Mouse (Mus musculus): ENCODE results near the gene Eya2. TPM values are rescaled to one million over a fixed set of nuclear protein-coding genes. Genes with fewer than 3 reads are reported as not detected.

The Eya2 gene
- polyA plus RNA-seq, 1 experiment: 0.12 TPM

DNA sequence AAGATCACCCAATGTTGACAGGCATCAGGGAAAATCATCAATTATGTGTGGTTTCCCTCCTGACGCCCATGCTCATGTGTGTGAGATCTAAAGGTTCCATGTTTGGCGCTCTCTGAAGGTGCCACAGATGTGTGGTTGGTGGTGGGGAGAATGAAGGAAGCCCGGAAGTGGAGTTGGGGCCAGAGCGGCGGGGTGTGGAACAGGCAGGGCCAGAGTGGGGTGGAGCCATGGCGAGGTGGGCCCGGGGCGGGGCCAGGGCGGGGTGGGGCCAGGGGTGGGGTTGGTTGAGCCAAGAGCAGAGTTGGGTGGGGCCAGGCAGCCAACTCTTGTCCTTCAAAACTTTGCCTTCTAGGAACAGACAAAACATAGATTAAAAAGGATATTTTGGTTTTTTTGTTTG is 113.4 kb downstream of the Eya2 start:
- Histone ChIP-seq H3ac (ENCODE audit: control insufficient read depth, insufficient read length) (no peak overlapping the region), H3K4me3 (no peak overlapping the region), H3K4me2 (ENCODE audit: low read depth) (no peak overlapping the region), H3K27me3 (ENCODE audit: control insufficient read depth, insufficient read depth, insufficient read length) (peaks cover 29% of the 10 kb centered on the region), H3K36me3 (ENCODE audit: control insufficient read depth, insufficient read depth) (no peaks in the 10 kb centered on the region), H3K79me2 (ENCODE audit: control insufficient read depth, insufficient read depth) (no peaks in the 10 kb centered on the region)
- no peak for TF ChIP-seq USF1 (IDR thresholded peaks at IDR 0.05; ENCODE audit: low read depth)
- no peak for TF ChIP-seq POLR2A (IDR thresholded peaks at IDR 0.05; ENCODE audit: insufficient read length, low read depth)
- TF ChIP-seq CEBPB (IDR thresholded peaks at IDR 0.05; ENCODE audit: insufficient read depth, poor library complexity, severe bottlenecking): no peak
- TF ChIP-seq E2F4 (IDR thresholded peaks at IDR 0.05; ENCODE audit: insufficient read depth): no peak
- TF ChIP-seq MYOG (IDR thresholded peaks at IDR 0.05; ENCODE audit: control insufficient read depth in 1 of 3, insufficient read depth in 1 of 3, insufficient read length in 2 of 3, low read depth in 2 of 3): no peak
- TF ChIP-seq TCF3 (IDR thresholded peaks at IDR 0.05; ENCODE audit: insufficient read length, low read depth): no peak
- TF ChIP-seq TCF12 (IDR thresholded peaks at IDR 0.05; ENCODE audit: insufficient read depth, poor library complexity, severe bottlenecking): no peak
- TF ChIP-seq MAX (IDR thresholded peaks at IDR 0.05; ENCODE audit: low read depth): no peak
- TF ChIP-seq POLR2AphosphoS2 (IDR thresholded peaks at IDR 0.05; ENCODE audit: insufficient read length, low read depth): no peak
- TF ChIP-seq REST (IDR thresholded peaks at IDR 0.05; ENCODE audit: insufficient read depth, insufficient read length): no peak

DNA sequence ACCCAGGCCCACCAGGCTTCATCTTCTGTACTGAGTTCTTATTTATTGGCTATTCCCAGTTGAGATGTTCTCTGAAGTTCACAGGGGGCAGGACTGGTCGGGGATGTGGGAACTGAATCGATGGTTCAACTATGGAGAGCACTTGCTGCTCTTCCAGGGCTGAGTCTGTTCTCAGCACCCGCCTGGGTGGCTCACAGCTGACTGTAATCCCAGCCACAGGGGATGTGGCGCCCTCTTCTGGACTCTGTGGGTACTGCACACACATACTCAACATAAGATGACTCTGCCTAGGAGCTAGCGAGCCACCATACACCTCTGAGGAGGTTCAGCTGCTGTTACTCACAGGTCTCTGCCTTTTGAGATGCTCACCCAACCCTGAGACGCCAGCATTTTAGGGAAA is 121.9 kb downstream of the Eya2 start:
- no peak overlapping the region for H3K4me2 ChIP-seq (ENCODE audit: low read depth)
- H3K4me3 ChIP-seq: no peak overlapping the region
- H3K27me3 ChIP-seq (ENCODE audit: control insufficient read depth, insufficient read depth, insufficient read length): peaks cover 45% of the 10 kb centered on the region
- no peaks in the 10 kb centered on the region for H3K36me3 ChIP-seq (ENCODE audit: control insufficient read depth, insufficient read depth)
- H3K79me2 ChIP-seq (ENCODE audit: control insufficient read depth, insufficient read depth): no peaks in the 10 kb centered on the region
- no peak overlapping the region for H3ac ChIP-seq (ENCODE audit: control insufficient read depth, insufficient read length)
- TF ChIP-seq POLR2A (IDR thresholded peaks at IDR 0.05; ENCODE audit: insufficient read length, low read depth): no peak
- no peak for TF ChIP-seq TCF12 (IDR thresholded peaks at IDR 0.05; ENCODE audit: insufficient read depth, poor library complexity, severe bottlenecking)
- TF ChIP-seq E2F4 (IDR thresholded peaks at IDR 0.05; ENCODE audit: insufficient read depth): no peak
- no peak for TF ChIP-seq USF1 (IDR thresholded peaks at IDR 0.05; ENCODE audit: low read depth)

DNA sequence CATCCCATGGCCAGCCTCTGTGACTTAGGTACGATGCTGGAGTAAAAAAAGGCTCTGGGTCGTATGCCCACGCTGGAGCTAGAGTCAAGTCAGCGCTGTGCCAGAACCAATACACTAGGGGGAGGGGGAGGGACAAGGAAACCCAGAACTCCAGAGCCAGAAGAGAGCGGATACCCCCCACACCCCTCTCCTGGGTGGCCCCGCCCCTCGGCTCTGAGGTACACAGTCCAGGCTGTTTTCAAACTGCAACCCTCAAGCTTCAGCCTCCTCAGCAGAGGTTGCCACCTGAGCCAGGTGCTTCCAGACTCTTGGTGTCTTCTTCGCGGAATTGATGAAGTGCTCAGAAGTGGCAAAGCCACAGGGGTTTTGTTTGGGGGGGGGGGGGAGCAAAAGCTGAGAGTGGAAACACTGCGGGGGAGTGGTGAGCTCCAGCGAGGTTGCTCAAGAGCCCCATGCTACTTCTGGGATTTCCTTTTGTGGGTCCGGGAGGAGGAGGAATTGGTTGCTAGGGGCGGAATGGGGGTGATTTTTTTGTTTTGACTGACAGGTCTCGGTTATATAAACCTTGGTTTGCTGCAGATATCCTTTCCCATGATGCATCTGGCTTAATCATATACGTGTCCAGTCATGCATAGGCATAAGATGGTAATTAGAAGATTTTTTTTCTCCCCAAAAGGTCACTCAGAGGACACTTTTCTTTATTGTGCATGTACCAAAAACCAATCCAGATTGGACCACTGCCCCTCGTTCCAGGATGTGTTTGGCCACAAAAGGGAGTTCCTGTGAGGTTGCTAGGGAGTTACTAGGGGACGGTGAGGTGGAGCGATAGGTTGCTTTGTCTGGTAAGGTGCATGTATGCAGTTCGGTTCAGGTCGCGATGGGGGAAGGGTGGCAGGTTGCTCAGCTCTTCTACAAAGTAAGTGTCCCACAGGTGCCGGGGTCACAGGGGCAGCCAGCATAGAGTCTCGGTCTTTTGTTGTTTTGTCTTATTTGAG is 122.6 kb downstream of the Eya2 start:
- Histone ChIP-seq H3K4me3 (no peak overlapping the region), H3K4me2 (ENCODE audit: low read depth) (no peak overlapping the region), H3K36me3 (ENCODE audit: control insufficient read depth, insufficient read depth) (no peaks in the 10 kb centered on the region), H3K79me2 (ENCODE audit: control insufficient read depth, insufficient read depth) (no peaks in the 10 kb centered on the region), H3ac (ENCODE audit: control insufficient read depth, insufficient read length) (no peak overlapping the region), H3K27me3 (ENCODE audit: control insufficient read depth, insufficient read depth, insufficient read length) (peaks cover 38% of the 10 kb centered on the region)
- no peak for TF ChIP-seq POLR2AphosphoS2 (IDR thresholded peaks at IDR 0.05; ENCODE audit: insufficient read length, low read depth)
- TF ChIP-seq REST (IDR thresholded peaks at IDR 0.05; ENCODE audit: insufficient read depth, insufficient read length): no peak
- no peak for TF ChIP-seq MYOG (IDR thresholded peaks at IDR 0.05; ENCODE audit: control insufficient read depth in 1 of 3, insufficient read depth in 1 of 3, insufficient read length in 2 of 3, low read depth in 2 of 3)
- no peak for TF ChIP-seq USF1 (IDR thresholded peaks at IDR 0.05; ENCODE audit: low read depth)
- no peak for TF ChIP-seq TCF12 (IDR thresholded peaks at IDR 0.05; ENCODE audit: insufficient read depth, poor library complexity, severe bottlenecking)
- no peak for TF ChIP-seq E2F4 (IDR thresholded peaks at IDR 0.05; ENCODE audit: insufficient read depth)
- TF ChIP-seq MAX (IDR thresholded peaks at IDR 0.05; ENCODE audit: low read depth): no peak
- no peak for TF ChIP-seq MYOD1 (IDR thresholded peaks at IDR 0.05; ENCODE audit: control insufficient read depth in 1 of 3, insufficient read length in 2 of 3, low read depth in 2 of 3)
- TF ChIP-seq POLR2A (IDR thresholded peaks at IDR 0.05; ENCODE audit: insufficient read length, low read depth): no peak
- TF ChIP-seq CEBPB (IDR thresholded peaks at IDR 0.05; ENCODE audit: insufficient read depth, poor library complexity, severe bottlenecking): no peak
- TF ChIP-seq TCF3 (IDR thresholded peaks at IDR 0.05; ENCODE audit: insufficient read length, low read depth): no peak
- TF ChIP-seq SRF (IDR thresholded peaks at IDR 0.05; ENCODE audit: control insufficient read depth, insufficient read length, low read depth): no peak

- Histone ChIP-seq H3K36me3 (ENCODE audit: control insufficient read depth, insufficient read depth) (no peaks in the 10 kb centered on the region), H3K27me3 (ENCODE audit: control insufficient read depth, insufficient read depth, insufficient read length) (peaks cover 28% of the 10 kb centered on the region), H3K4me2 (ENCODE audit: low read depth) (no peak overlapping the region), H3K79me2 (ENCODE audit: control insufficient read depth, insufficient read depth) (no peaks in the 10 kb centered on the region), H3K4me3 (no peak overlapping the region), H3ac (ENCODE audit: control insufficient read depth, insufficient read length) (no peak overlapping the region)
- TF ChIP-seq MAX (IDR thresholded peaks at IDR 0.05; ENCODE audit: low read depth) (no peak), TCF12 (IDR thresholded peaks at IDR 0.05; ENCODE audit: insufficient read depth, poor library complexity, severe bottlenecking) (no peak), REST (IDR thresholded peaks at IDR 0.05; ENCODE audit: insufficient read depth, insufficient read length) (no peak), SRF (IDR thresholded peaks at IDR 0.05; ENCODE audit: control insufficient read depth, insufficient read length, low read depth) (no peak), MYOG (IDR thresholded peaks at IDR 0.05; ENCODE audit: control insufficient read depth in 1 of 3, insufficient read depth in 1 of 3, insufficient read length in 2 of 3, low read depth in 2 of 3) (no peak), CEBPB (IDR thresholded peaks at IDR 0.05; ENCODE audit: insufficient read depth, poor library complexity, severe bottlenecking) (no peak), TCF3 (IDR thresholded peaks at IDR 0.05; ENCODE audit: insufficient read length, low read depth) (no peak), USF1 (IDR thresholded peaks at IDR 0.05; ENCODE audit: low read depth) (no peak), POLR2AphosphoS2 (IDR thresholded peaks at IDR 0.05; ENCODE audit: insufficient read length, low read depth) (no peak)
These were observed 124.5 kb downstream of the Eya2 start for GRCm38 (mm10) chr2:165719382-165719781.
